Mouse (Mus musculus) Patski (cell line): Measurements from ENCODE around the gene Avp. TPM values are rescaled to one million over a fixed set of nuclear protein-coding genes. Genes with fewer than 3 reads are reported as not detected.
"Not testable (repeated sequence)": the region's sequence is repeated elsewhere in the genome, so short reads cannot be mapped to it uniquely, and the experiment has no call there.

Experiments used
- ATAC-seq: fragments of 100-300 bp; one replicate; pipeline ENCODE4 v1.8.0; 2021
- CTCF ChIA-PET: fragments of 350-600 bp; sonication (Branson Sonifier 250); formaldehyde crosslinking; loops from one replicate; lab custom pipeline; 2022; ENCODE audit warnings: inconsistent platforms; lab: Charles Lee
- POLR2A ChIA-PET: fragments of 350-600 bp; sonication (Branson Sonifier 250); formaldehyde crosslinking; loops from one replicate; lab custom pipeline; 2022; ENCODE audit warnings: antibody characterized with exemption, inconsistent platforms; lab: Charles Lee
- DNase-seq: peaks from one replicate; pipeline ENCODE4 v3.0.0-alpha.2; 2011; ENCODE audit warnings: low read depth, low spot score
- H3K27me3 ChIP-seq: fragments of 371-371 bp; one replicate; pipeline ENCODE4 v1.5.1; 2021
- CTCF ChIP-seq: fragments of 100-300 bp; IDR thresholded peaks from one replicate; pipeline ENCODE4 v1.5.1; 2021
- in situ Hi-C: fragments of 300-500 bp; cut with MboI; formaldehyde crosslinking; loops from 3 replicates; pipeline ENCODE4 v1.11.1; 2018; ENCODE audit warnings: low pct_unique_long_range_greater_than_20kb, mixed read lengths
- polyA plus RNA-seq: library from polyadenylated mRNA; unstranded; gene quantifications from one replicate; pipeline ENCODE4 v1.2.3, GENCODE M21; 2021

Avp gene
- polyA plus RNA-seq, 1 experiment from 2014 or later, result not detected

- no peak for TF ChIP-seq CTCF
- DNase-seq, result no peak
- ChIA-PET POLR2A (interaction anchor here (1.6 kb wide), 1 partner anchor 16 kb away, joined by 3 read pairs; no protein-coding TSS in a partner anchor), CTCF (no interaction called here)
- H3K27me3 ChIP-seq, result no peaks in the 10 kb centered on the region
- in situ Hi-C loops, result no loop called here
- ATAC-seq, result no peak
Observed at GRCm38 (mm10) chr2:130589761-130590160, 7.4 kb upstream of the Avp start.

- DNase-seq (no peak), ATAC-seq (no peak)
- H3K27me3 ChIP-seq, result no peaks in the 10 kb centered on the region
- TF ChIP-seq CTCF, result no peak
- in situ Hi-C loops, result no loop called here
- ChIA-PET POLR2A (no interaction called here), CTCF (interaction anchor here (1.2 kb wide), 1 partner anchor 8 kb away, joined by 3 read pairs; no protein-coding TSS in a partner anchor)
Observed at GRCm38 (mm10) chr2:130589157-130589556, 6.8 kb upstream of the Avp start.

DNA sequence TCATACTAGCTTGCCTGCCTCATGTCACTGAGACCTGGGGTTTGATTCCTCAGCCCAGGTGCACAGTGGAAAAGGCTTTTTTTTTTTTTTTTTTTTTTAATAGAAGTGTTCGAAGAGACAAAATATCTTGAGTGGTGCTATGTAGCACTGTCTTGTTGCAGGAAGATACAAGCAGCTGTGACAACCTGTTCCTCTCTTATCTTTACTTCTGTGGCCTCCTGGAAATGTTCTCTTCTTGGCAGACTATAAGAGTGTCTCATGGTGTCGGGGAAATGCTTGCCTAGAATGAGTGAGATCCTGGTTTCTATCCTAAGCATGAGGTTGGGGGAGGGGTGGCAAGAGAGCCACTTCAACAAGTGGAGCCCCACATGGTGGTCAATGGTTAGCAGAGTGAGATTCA lies 6.0 kb upstream of the Avp start:
- DNase-seq (no peak), ATAC-seq (no peak)
- no peak for TF ChIP-seq CTCF
- in situ Hi-C loops, result no loop called here
- no peaks in the 10 kb centered on the region for H3K27me3 ChIP-seq
- CTCF ChIA-PET, result interaction anchor here (1.2 kb wide), 1 partner anchor 9 kb away, joined by 3 read pairs; no protein-coding TSS in a partner anchor
- POLR2A ChIA-PET, result no interaction called here

GRCm38 (mm10) chr2:130586016-130586415 lies 3.7 kb upstream of the Avp start:
- in situ Hi-C loops, result no loop called here
- POLR2A ChIA-PET, result no interaction called here
- H3K27me3 ChIP-seq, result no peaks in the 10 kb centered on the region
- ATAC-seq (no peak), DNase-seq (no peak)
- TF ChIP-seq CTCF, result no peak
- CTCF ChIA-PET, result no interaction called here

DNA sequence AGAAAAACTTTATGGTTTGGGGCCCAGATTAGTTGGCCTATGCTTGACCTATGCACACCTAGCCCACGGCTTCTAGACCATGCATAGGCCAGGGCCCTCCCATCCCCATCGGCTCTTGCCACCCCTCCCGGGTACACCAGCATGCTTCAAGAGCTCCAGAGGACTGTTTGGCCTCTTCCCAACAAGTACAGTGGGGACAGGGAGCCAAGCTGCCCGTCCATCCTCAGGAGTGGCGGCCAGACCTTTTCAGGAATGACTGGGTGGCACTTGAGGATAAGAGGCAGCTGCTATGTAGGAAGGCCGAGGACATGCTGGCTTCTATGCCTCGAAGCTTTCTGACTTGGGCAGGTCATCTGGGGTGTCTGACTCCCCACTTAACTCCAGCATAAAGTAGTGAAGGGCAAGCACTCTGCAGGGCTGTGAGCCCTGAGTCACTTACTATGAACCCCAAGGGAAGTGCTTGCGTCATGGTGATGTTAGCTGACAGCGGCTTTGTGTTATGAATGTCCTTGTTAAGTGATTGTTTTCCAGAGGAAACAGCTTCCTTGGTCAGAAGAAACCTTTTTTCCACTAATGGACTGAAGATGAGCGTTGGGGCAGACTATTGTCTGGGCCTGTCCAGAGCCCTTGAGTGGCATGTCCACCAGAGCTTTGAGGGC lies 1.7 kb upstream of the Avp start:
- ChIA-PET POLR2A (no interaction called here), CTCF (interaction anchor here (0.9 to 1.4 kb wide), 2 partner anchors 13 to 23 kb away, joined by 3 read pairs; no protein-coding TSS in a partner anchor)
- in situ Hi-C loops, result no loop called here
- no peak for DNase-seq
- H3K27me3 ChIP-seq, result no peaks in the 10 kb centered on the region
- no peak for ATAC-seq
- no peak for TF ChIP-seq CTCF

DNA sequence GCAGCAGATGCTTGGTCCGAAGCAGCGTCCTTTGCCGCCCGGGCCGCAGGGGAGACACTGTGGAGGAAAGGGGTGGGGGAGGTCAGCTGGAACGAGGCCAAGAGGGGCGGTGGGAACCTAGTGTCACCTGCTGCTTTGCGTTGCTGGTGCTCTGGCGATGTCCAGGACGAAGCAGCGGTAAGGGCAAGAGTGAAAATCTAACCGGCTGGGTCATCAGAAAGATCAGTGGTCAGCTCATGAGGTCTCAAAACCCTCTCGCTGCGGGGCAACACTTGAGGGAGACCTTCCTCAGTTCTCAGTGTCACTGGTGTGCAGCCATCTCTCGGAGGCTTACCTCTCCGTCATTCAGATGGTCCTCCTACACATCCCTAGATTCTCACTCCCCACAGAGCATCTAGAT lies 1.2 kb downstream of the Avp start:
- POLR2A ChIA-PET, result no interaction called here
- no peak for ATAC-seq
- CTCF ChIA-PET, result no interaction called here
- no peak for DNase-seq
- TF ChIP-seq CTCF, result no peak
- H3K27me3 ChIP-seq, result no peaks in the 10 kb centered on the region
- in situ Hi-C loops, result no loop called here

DNA sequence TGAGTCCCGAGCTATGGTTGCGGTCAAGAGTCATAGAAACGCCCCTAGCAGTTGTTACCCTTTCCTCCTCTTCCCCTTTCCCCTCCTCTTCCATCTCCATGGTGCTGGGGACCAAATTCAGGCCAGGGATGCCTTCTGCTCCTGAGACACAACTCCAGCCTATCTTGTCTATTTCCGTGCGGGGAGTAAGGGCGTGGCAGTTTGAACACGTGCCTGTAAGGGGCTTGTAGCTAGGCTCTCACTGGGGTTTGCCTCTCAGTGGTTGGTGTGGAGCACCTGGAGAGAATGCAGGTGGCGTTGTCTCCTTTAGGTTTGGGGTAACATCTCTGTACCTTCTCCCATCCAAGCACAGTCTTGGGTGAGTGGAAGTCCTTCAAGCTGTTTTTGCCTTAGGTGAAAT lies 2.6 kb downstream of the Avp start:
- DNase-seq (no peak), ATAC-seq (no peak)
- in situ Hi-C loops, result no loop called here
- ChIA-PET POLR2A (no interaction called here), CTCF (interaction anchor here (0.8 kb wide), 1 partner anchor 17 kb away, joined by 3 read pairs; the partner anchor contains the start of gene Mrps26)
- no peaks in the 10 kb centered on the region for H3K27me3 ChIP-seq
- TF ChIP-seq CTCF, result no peak

DNA sequence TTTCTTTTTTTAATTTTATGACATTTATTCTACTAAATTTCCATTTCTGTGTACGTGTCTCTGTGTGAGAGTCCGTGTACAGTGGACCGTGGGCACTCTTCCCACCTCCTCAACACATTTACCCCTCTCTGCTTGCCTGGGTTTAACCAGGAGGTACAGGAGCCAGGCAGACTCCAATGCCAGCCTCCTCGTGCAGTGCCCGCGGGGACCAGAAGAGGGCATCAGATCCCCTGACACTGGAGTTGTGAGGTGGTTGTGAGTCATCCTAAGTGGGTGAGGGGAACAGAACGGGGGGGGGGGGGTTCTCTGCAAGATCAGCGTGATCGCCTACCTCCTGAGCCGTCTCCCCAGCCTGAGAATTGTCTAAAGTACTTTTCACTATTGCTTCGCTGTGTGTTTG lies 4.2 kb downstream of the Avp start:
- no peak for ATAC-seq
- CTCF ChIA-PET, result no interaction called here
- POLR2A ChIA-PET, result no interaction called here
- no peak for DNase-seq
- H3K27me3 ChIP-seq, result no peaks in the 10 kb centered on the region
- TF ChIP-seq CTCF, result no peak
- in situ Hi-C loops, result no loop called here

- TF ChIP-seq CTCF, result no peak
- ATAC-seq (no peak), DNase-seq (no peak)
- in situ Hi-C loops, result no loop called here
- no peaks in the 10 kb centered on the region for H3K27me3 ChIP-seq
- POLR2A ChIA-PET, result no interaction called here
- CTCF ChIA-PET, result no interaction called here
Observed at GRCm38 (mm10) chr2:130577632-130578031, 4.7 kb downstream of the Avp start.

DNA sequence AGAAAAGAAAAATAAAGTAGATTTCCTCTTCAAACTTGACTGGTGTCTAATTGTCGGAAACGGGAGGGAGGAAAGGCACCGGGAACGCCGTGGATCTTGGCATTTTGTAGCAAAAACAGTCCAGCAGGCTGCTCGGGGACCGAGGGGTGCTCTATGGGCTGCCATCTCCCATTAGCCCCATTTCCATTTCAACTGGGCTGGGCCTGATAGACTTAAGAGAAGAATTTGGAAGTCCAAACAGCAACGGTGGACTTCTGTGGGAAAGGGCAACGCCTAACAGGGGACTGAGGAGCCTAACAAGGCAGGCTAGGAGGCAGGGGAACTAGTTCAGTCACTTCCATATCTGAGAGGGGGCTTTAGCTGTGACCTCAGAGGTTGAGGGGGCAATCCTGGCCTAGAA lies 5.3 kb downstream of the Avp start:
- no peak for TF ChIP-seq CTCF
- in situ Hi-C loops, result no loop called here
- no peaks in the 10 kb centered on the region for H3K27me3 ChIP-seq
- POLR2A ChIA-PET, result no interaction called here
- CTCF ChIA-PET, result no interaction called here
- no peak for DNase-seq
- no peak for ATAC-seq

DNA sequence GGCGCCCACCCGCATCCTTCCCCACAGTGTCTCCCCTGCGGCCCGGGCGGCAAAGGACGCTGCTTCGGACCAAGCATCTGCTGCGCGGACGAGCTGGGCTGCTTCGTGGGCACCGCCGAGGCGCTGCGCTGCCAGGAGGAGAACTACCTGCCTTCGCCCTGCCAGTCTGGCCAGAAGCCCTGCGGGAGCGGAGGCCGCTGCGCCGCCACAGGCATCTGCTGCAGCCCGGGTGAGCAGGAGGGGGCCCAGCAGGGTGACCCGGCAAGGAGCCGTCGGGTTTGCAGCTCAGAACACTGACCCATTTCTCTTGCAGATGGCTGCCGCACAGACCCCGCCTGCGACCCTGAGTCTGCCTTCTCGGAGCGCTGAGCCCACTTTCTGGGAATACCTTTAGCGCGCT lies 5.8 kb downstream of the Avp start:
- DNase-seq, H3K27me3 ChIP-seq, in situ Hi-C loops, CTCF ChIA-PET, ATAC-seq: not testable (repeated sequence)
- POLR2A ChIA-PET, result interaction anchor here (0.6 kb wide), 1 partner anchor 20 kb away, joined by 3 read pairs; no protein-coding TSS in a partner anchor
